Mouse (Mus musculus) midbrain, embryonic 15.5 days (tissue): ENCODE results near the gene Miox. TPM values are rescaled to one million over a fixed set of nuclear protein-coding genes. Genes with fewer than 3 reads are reported as not detected.

Experiments used
- ATAC-seq: fragments of 200-750 bp; cut with Nextera tagmentation; replicated peaks from 2 replicates; pipeline ENCODE4 v1.8.0; 2017; ENCODE audit warnings: moderate TSS enrichment
- H3K27ac ChIP-seq: fragments of 300-500 bp; sonication (generic); 2 replicates; pipeline ENCODE4 v1.5.1; 2015; ENCODE audit warnings: mild to moderate bottlenecking, inconsistent platforms
- H3K27me3 ChIP-seq: fragments of 300-500 bp; sonication (generic); replicated peaks from 2 replicates; pipeline ENCODE4 v1.6.1; 2015; ENCODE audit warnings: inconsistent platforms
- H3K36me3 ChIP-seq: fragments of 300-500 bp; sonication (generic); replicated peaks from 2 replicates; pipeline ENCODE4 v1.6.1; 2015; ENCODE audit warnings: inconsistent platforms
- H3K4me1 ChIP-seq: fragments of 300-500 bp; sonication (generic); 2 replicates; pipeline ENCODE4 v1.6.1; 2015; ENCODE audit warnings: inconsistent platforms
- H3K4me2 ChIP-seq: fragments of 300-500 bp; sonication (generic); 2 replicates; pipeline ENCODE4 v1.6.1; 2015; ENCODE audit warnings: inconsistent platforms, mild to moderate bottlenecking, moderate library complexity
- H3K4me3 ChIP-seq: fragments of 300-500 bp; sonication (generic); 2 replicates; pipeline ENCODE4 v1.5.1; 2015; ENCODE audit warnings: mild to moderate bottlenecking, inconsistent platforms
- H3K9ac ChIP-seq: fragments of 300-500 bp; sonication (generic); 2 replicates; pipeline ENCODE4 v1.6.1; 2015; ENCODE audit warnings: mild to moderate bottlenecking, inconsistent platforms
- H3K9me3 ChIP-seq: fragments of 300-500 bp; sonication (generic); 2 replicates; pipeline ENCODE4 v1.6.1; 2016; ENCODE audit warnings: inconsistent platforms
- WGBS: fragments of 180-500 bp; shearing (Covaris S2); methylation state at CpG from one replicate; pipeline ENCODE4 v1.1.7; 2015; ENCODE audit warnings: mixed read lengths; 5-methylcytosine and 5-hydroxymethylcytosine counted together
- polyA plus RNA-seq: library from polyadenylated mRNA; unstranded; fragments of >200 nt; fragmentation: Nextera tagmentation; extraction: Ambion mirVana; gene quantifications from 2 replicates; pipeline ENCODE4 v1.2.1, GENCODE M21; 2015

The Miox gene
- polyA plus RNA-seq, 1 experiment from 2014 or later, result not detected

- Histone ChIP-seq H3K9me3 (no peaks in the 10 kb centered on the region), H3K4me3 (no peak overlapping the region), H3K36me3 (peaks cover 21% of the 10 kb centered on the region), H3K9ac (no peak overlapping the region), H3K27ac (no peak overlapping the region), H3K4me1 (peaks cover 26% of the 10 kb centered on the region), H3K4me2 (no peak overlapping the region), H3K27me3 (no peaks in the 10 kb centered on the region)
- no peak for ATAC-seq
- 97% methylated on average over 12 of the region's 12 CpGs for WGBS
Measured at GRCm38 (mm10) chr15:89352795-89353194, 18.6 kb downstream of the Miox start.

DNA sequence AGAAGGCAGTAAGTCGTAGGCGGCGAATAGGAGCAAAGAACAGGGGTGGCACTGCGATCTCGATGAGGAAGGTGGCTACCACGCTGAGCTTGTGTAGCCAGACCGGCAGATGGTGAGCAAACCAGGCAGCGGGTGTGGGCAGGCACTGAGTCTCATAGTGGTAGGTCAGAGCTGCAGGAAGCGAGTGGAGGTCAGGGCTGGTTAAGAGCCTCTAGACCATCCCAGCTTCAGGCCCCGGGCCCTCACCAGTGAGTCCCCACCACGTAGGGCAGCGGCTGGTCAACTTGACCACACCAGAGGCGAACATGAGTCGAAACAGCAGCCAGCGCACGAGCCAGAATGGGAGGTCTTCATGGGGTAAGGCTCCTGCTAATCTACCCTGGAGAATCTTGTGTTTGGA lies 19.6 kb downstream of the Miox start:
- Histone ChIP-seq H3K27ac (no peak overlapping the region), H3K4me3 (0 out of 2 replicates have a peak overlapping the region, but pooled peaks have one; percentile 86), H3K9ac (no peak overlapping the region), H3K27me3 (no peaks in the 10 kb centered on the region), H3K9me3 (no peaks in the 10 kb centered on the region), H3K36me3 (peaks cover 21% of the 10 kb centered on the region), H3K4me2 (no peak overlapping the region), H3K4me1 (peaks cover 36% of the 10 kb centered on the region)
- ATAC-seq, result no peak
- WGBS, result 96% methylated on average over 16 of the region's 16 CpGs

DNA sequence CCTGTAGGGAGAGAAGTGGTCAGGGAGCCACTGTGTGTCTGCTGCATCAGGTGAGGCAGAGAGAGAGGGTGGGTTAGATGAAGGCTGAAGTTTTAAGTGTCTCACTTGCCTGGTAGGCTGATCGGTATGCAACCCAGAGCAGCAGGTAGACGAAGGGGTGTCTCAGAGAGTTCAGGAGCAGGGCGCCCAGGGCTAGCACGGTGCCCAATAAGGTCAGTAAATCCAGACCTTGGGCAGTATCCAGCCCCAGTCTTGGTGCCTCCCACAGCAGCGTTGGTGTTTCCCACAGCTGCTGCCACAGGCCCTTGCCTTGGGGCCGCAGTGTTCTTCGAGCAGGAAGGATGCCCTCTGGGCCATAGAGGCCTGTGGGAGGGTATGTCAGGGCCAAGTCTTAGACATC lies 20.3 kb downstream of the Miox start:
- 86% methylated on average over 7 of the region's 7 CpGs for WGBS

DNA sequence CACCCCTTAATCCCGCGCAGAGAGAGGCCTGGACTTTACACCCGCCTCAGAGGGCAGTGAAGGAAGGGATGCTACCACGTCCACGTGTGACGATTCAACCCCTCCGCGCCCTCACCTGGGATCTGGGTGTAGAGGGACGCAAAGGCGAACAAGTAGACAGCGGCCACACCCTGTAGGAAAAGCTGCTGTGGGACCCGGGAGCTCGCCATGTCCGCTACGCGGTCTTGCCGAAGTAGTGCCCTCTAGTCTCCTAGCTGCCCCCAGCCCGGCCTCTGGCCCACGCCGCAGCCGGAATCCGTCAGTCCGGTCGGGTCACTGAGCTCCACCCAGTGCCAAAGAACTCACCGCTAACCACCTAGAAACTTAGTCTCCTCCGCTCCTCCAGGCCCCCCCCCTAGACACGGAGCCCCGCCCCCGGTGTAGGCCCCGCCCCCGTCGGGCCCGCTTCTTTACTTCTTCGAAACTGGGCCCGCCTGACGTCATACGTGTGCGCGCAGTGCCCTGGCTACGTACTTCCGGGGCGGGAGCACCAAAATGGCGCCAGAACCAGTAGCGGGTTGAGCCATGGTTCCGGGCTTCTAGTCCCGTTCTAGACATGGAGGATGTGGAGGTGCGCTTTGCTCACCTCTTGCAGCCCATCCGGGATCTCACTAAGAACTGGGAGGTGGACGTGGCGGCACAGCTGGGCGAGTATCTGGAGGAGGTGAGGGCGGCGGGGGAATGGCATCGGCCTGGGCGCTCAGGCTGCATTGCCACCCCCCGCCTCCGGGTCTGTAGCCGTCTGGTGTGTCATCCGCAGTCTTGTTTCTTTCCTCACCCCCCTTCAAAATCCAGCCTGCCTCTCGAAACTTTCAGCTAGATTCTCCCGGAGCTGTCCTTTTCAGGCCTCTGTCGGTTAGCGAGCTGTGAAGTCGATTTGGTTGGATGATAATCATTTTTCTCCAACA lies 21.3 kb downstream of the Miox start, which contains the start of the genes Lmf2 and Ncaph2:
Lmf2 (minus strand) TSS at position 419 of the 947 bp plus-strand sequence.
Ncaph2 (plus strand) TSS at position 479 of the 947 bp plus-strand sequence.
- no peaks in the 10 kb centered on the region for H3K9me3 ChIP-seq
- H3K4me1 ChIP-seq, result peaks cover 40% of the 10 kb centered on the region
- WGBS, result under 1% methylated on average over 63 of the region's 64 CpGs
- peaks cover 24% of the 10 kb centered on the region for H3K36me3 ChIP-seq
- H3K9ac ChIP-seq, result peak within 1 kb of the TSS; percentile 79
- H3K27me3 ChIP-seq, result no peaks in the 10 kb centered on the region
- H3K4me2 ChIP-seq, result peak within 1 kb of the TSS; percentile 85
- ATAC-seq, result peak; percentile 94
- peak within 1 kb of the TSS; percentile 80 for H3K27ac ChIP-seq
- peak within 1 kb of the TSS; percentile 86 for H3K4me3 ChIP-seq

More for the DNA sequence above, 20.3 kb downstream of the Miox start:
- Histone ChIP-seq H3K36me3 (peaks cover 21% of the 10 kb centered on the region), H3K4me3 (peak overlapping the region; percentile 86), H3K27me3 (no peaks in the 10 kb centered on the region), H3K27ac (no peak overlapping the region), H3K4me2 (peak overlapping the region; percentile 85), H3K9me3 (no peaks in the 10 kb centered on the region), H3K9ac (peak overlapping the region; percentile 79), H3K4me1 (peaks cover 40% of the 10 kb centered on the region)
- ATAC-seq, result 0 out of 2 replicates have a peak, but pooled peaks have one; percentile 10

DNA sequence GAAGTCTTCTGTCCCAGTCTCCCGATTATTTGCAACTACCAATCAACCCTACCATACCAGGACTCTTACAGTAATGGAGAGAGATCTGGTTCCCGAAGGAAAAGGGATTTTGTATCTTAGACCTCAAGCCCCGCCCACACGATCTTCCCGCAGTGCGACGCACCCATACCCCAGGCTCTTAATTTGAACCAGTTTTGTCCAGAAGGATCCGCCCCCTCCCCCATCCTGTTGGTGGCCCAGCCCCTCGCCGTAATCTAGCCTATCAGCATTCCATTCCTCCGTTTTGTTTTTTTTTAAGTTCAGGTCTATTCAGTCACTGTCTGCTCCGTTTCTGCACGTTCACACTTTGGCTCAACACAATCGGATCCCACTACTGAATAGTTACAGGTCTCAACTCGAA lies 22.2 kb downstream of the Miox start:
- Histone ChIP-seq H3K36me3 (peaks cover 17% of the 10 kb centered on the region), H3K27ac (peak overlapping the region; percentile 80), H3K9me3 (no peaks in the 10 kb centered on the region), H3K9ac (peak overlapping the region; percentile 79), H3K4me1 (peaks cover 40% of the 10 kb centered on the region), H3K4me3 (peak overlapping the region; percentile 86), H3K27me3 (no peaks in the 10 kb centered on the region), H3K4me2 (peak overlapping the region; percentile 85)
- ATAC-seq, result peak; percentile 31; the same call in 1 of the 2 replicates
- WGBS, result under 1% methylated on average over 15 of the region's 15 CpGs

DNA sequence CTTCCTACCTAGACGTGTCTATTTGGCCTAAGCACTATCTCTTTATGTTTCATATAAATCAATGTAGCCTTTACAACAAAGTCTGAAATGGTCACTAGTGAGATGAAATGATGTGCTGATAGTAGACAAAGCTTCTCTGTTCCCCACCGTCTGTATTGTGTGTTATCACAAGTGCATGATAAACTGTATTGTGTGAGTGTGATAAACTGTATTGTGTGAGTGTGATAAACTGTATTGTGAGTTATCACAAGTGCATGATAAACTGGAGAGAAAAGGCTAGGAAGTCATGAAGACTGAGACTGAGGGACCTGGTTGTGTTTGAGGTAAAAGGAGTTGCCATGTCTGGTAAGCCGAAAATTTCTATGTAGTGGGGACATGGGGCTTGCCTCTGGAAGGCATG lies 24.6 kb downstream of the Miox start:
- Histone ChIP-seq H3K4me1 (peaks cover 40% of the 10 kb centered on the region), H3K9me3 (no peaks in the 10 kb centered on the region), H3K36me3 (peaks cover 13% of the 10 kb centered on the region; the same call in 1 of the 2 replicates), H3K4me3 (no peak overlapping the region), H3K9ac (no peak overlapping the region), H3K27me3 (no peaks in the 10 kb centered on the region), H3K4me2 (no peak overlapping the region), H3K27ac (no peak overlapping the region)
- 91% methylated on average over 3 of the region's 3 CpGs for WGBS
- no peak for ATAC-seq

DNA sequence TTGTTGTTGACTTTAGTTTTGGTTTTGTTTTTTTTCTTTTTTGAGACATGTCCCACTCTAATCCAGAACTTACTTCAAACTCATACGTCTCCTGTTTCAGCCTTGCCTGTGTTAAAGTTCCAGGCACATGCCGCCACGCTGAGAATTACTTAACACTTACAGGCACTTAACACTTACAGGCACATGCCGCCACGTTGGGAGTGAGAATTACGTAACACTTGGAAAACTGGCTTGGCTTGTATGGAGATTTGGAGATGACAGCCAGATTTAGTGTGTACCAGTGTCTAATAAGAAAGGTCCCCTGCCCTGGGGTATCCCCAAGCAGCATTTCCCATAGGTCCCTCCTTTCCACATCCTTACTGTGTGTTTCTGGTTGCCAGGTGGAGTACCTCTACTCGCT lies 28.9 kb downstream of the Miox start:
- no peaks in the 10 kb centered on the region for H3K27me3 ChIP-seq
- no peak overlapping the region for H3K9ac ChIP-seq
- no peak overlapping the region for H3K4me3 ChIP-seq
- H3K4me1 ChIP-seq, result peaks cover 12% of the 10 kb centered on the region; the same call in 1 of the 2 replicates
- H3K36me3 ChIP-seq, result peaks cover 54% of the 10 kb centered on the region
- 93% methylated on average over 7 of the region's 7 CpGs for WGBS
- H3K9me3 ChIP-seq, result no peaks in the 10 kb centered on the region
- H3K27ac ChIP-seq, result no peak overlapping the region
- ATAC-seq, result no peak
- H3K4me2 ChIP-seq, result no peak overlapping the region

DNA sequence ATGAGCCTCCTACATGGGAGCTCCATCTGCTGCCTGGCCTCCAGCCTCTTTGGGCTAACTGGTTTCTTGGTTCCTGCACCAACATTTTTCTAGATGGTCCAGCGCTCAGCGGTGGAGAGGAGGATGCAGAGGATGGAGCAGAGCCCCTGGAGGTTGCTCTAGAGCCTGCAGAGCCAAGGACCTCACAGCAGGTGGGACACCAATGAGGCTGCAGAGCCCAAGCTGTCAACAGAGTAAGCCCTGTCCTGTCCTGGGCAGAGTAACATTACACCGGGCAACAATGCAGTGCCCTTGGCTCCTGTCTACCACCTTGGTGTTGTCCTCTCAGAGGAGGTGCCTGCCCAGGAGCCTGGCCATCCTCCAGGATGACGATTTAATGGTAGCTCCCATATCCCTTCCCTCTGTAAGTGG lies 30.9 kb downstream of the Miox start:
- H3K36me3 ChIP-seq, result peaks cover 72% of the 10 kb centered on the region
- no peaks in the 10 kb centered on the region for H3K27me3 ChIP-seq
- ATAC-seq, result no peak
- 95% methylated on average over 4 of the region's 4 CpGs for WGBS
- H3K4me3 ChIP-seq, result no peak overlapping the region
- H3K9ac ChIP-seq, result no peak overlapping the region
- no peaks in the 10 kb centered on the region for H3K4me1 ChIP-seq
- H3K4me2 ChIP-seq, result no peak overlapping the region
- H3K27ac ChIP-seq, result no peak overlapping the region
- no peaks in the 10 kb centered on the region for H3K9me3 ChIP-seq

- H3K4me2 ChIP-seq, result no peak overlapping the region
- H3K27ac ChIP-seq, result no peak overlapping the region
- no peak overlapping the region for H3K4me3 ChIP-seq
- peaks cover 17% of the 10 kb centered on the region for H3K4me1 ChIP-seq
- peaks cover 12% of the 10 kb centered on the region for H3K27me3 ChIP-seq
- no peak for ATAC-seq
- no peaks in the 10 kb centered on the region for H3K9me3 ChIP-seq
- peaks cover 48% of the 10 kb centered on the region for H3K36me3 ChIP-seq
- no peak overlapping the region for H3K9ac ChIP-seq
- WGBS, result 86% methylated on average over 13 of the region's 13 CpGs
Measured at GRCm38 (mm10) chr15:89372068-89372467, 37.9 kb downstream of the Miox start.

- no peak for ATAC-seq
- Histone ChIP-seq H3K27ac (no peak overlapping the region), H3K27me3 (peaks cover 17% of the 10 kb centered on the region), H3K4me1 (peaks cover 17% of the 10 kb centered on the region), H3K4me3 (peak overlapping the region; percentile 88), H3K9me3 (no peaks in the 10 kb centered on the region), H3K9ac (no peak overlapping the region; the same call in 1 of the 2 replicates), H3K4me2 (peak overlapping the region; percentile 85), H3K36me3 (peaks cover 44% of the 10 kb centered on the region)
- WGBS, result 88% methylated on average over 7 of the region's 7 CpGs
Measured at GRCm38 (mm10) chr15:89372536-89372935, 38.3 kb downstream of the Miox start.

DNA sequence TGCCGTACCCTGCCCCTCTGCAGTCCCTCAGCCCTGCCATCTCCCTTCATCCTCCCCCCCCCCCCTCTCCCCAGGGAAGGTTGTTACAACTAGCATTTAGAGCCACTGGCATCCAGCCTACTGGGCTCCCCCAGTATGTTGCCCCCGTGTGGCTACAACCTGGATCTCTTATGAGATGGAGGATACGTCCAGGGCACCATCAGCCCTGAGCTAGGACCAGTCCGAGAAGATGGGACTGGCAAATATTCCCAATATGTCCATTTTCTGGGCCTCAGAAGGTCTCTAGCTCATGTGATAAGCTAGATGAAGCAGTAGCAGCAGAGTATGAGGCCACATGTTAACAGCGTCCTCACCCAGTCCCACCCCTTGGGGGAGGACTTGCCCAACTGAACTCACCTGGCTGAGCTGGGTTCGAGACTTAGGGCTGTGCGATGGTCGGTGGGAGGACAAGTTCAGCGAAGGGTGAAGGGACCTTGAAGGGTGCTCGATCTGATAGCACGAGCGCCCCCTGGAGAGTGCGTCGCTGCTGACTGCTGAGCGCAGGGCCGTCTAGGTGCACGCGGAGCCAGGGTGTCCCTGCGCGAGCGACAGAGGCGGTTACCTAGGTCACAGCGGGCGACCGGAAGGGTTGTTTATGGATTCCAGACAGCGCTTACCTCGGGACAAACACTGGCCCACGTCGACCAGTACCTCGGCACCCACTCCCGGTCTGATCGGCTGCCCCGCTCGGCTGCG lies 39.0 kb downstream of the Miox start:
- Histone ChIP-seq H3K27ac (peak overlapping the region; percentile 95), H3K27me3 (peaks cover 24% of the 10 kb centered on the region), H3K4me3 (peak overlapping the region; percentile 88), H3K4me2 (peak overlapping the region; percentile 85), H3K4me1 (peaks cover 20% of the 10 kb centered on the region), H3K36me3 (peaks cover 37% of the 10 kb centered on the region), H3K9ac (peak overlapping the region; percentile 85), H3K9me3 (no peaks in the 10 kb centered on the region)
- 1% methylated on average over 35 of the region's 35 CpGs for WGBS
- peak; percentile 80 for ATAC-seq

DNA sequence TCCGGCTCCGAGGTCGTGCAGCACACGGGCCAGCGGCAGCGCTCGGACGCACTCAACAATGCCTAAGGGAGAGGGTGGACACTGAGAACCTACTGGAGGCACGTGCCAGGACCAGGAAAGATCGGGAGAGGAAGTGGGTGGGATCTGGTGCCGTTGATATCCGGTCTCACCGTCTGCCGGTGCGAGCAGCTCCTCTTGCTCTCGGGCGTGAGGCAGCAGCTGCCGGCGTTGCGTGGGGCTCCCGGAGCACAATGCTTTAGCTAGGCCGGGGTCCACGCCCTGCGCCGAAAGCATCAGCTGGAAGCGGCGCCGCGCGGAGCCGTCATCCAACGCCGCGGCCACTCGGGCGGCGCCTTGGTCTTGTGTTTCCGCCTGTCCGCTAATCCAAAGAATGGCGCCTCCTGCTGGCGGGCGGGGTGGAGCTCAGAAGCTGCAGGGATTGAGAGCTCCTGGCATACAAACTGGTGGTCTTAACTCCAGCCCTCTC lies 39.6 kb downstream of the Miox start, which contains the start of gene Sco2:
Sco2 (minus strand) TSS at position 85 of the 487 bp plus-strand sequence.
- H3K36me3 ChIP-seq, result peaks cover 34% of the 10 kb centered on the region
- peaks cover 26% of the 10 kb centered on the region for H3K4me1 ChIP-seq
- no peaks in the 10 kb centered on the region for H3K9me3 ChIP-seq
- peak within 1 kb of the TSS; percentile 95 for H3K27ac ChIP-seq
- peaks cover 30% of the 10 kb centered on the region for H3K27me3 ChIP-seq
- under 1% methylated on average over 42 of the region's 42 CpGs for WGBS
- peak within 1 kb of the TSS; percentile 85 for H3K4me2 ChIP-seq
- peak within 1 kb of the TSS; percentile 85 for H3K9ac ChIP-seq
- H3K4me3 ChIP-seq, result peak within 1 kb of the TSS; percentile 88
- ATAC-seq, result peak; percentile 91
